Mouse (Mus musculus) testis, adult 2 months (tissue): Measurements from ENCODE around the gene Unc5a. TPM values are rescaled to one million over a fixed set of nuclear protein-coding genes. Genes with fewer than 3 reads are reported as not detected.

Experiments
- H3K27ac ChIP-seq: fragments of 200-500 bp; 2 replicates; pipeline ENCODE4 v1.5.1; 2012; ENCODE audit warnings: low read depth, low read length; ENCODE audit not compliant: control insufficient read depth, insufficient read depth
- H3K27me3 ChIP-seq: fragments of 200-500 bp; 2 replicates; pipeline ENCODE4 v1.6.1; 2012; ENCODE audit warnings: mild to moderate bottlenecking, low read length, moderate library complexity; ENCODE audit not compliant: control insufficient read depth, insufficient read depth
- H3K36me3 ChIP-seq: fragments of 200-500 bp; 2 replicates; pipeline ENCODE4 v1.6.1; 2012; ENCODE audit warnings: mild to moderate bottlenecking, low read length; ENCODE audit not compliant: control insufficient read depth, insufficient read depth
- H3K4me1 ChIP-seq: fragments of 200-500 bp; 2 replicates; pipeline ENCODE4 v1.6.1; 2012; ENCODE audit warnings: low read length; ENCODE audit not compliant: control insufficient read depth, insufficient read depth
- H3K4me3 ChIP-seq: fragments of 200-500 bp; 2 replicates; pipeline ENCODE4 v1.5.1; 2012; ENCODE audit warnings: low read depth, mild to moderate bottlenecking, low read length, moderate library complexity, mixed read lengths; ENCODE audit not compliant: control insufficient read depth
- CTCF ChIP-seq: fragments of 200-500 bp; IDR thresholded peaks from 2 replicates; pipeline ENCODE4 v1.5.1; 2012; ENCODE audit warnings: low read depth, mild to moderate bottlenecking, inconsistent platforms, low read length, moderate library complexity; ENCODE audit not compliant: control insufficient read depth, insufficient read depth, insufficient replicate concordance
- POLR2A ChIP-seq: fragments of 200-500 bp; IDR thresholded peaks from 2 replicates; pipeline ENCODE4 v1.6.1; 2012; ENCODE audit warnings: low read depth, mild to moderate bottlenecking, inconsistent platforms, low read length, moderate library complexity; ENCODE audit not compliant: control insufficient read depth
- polyA plus RNA-seq: library from polyadenylated mRNA; depleted of rRNA; stranded (reverse); fragments of >200 nt; gene quantifications from 2 replicates; pipeline ENCODE4 v1.2.3, GENCODE M21; 2012; rRNA removed

The Unc5a gene
- polyA plus RNA-seq, result 1.0 TPM in 2 replicates

- peaks cover 7% of the 10 kb centered on the region for H3K4me1 ChIP-seq
- no peaks in the 10 kb centered on the region for H3K27me3 ChIP-seq
- TF ChIP-seq POLR2A, result no peak
- TF ChIP-seq CTCF, result no peak
- H3K27ac ChIP-seq, result no peak within 1 kb of the TSS
- H3K36me3 ChIP-seq, result no peaks in the 10 kb centered on the region
- H3K4me3 ChIP-seq, result peak within 1 kb of the TSS; percentile 48
Measured at GRCm38 (mm10) chr13:54948531-54949493, at the start of gene Unc5a. TSS of gene Unc5a (plus strand) at chr13:54949411.

GRCm38 (mm10) chr13:54912053-54912452, 37.2 kb upstream of the Unc5a start:
- Histone ChIP-seq H3K27me3 (no peaks in the 10 kb centered on the region), H3K4me1 (peaks cover 5% of the 10 kb centered on the region), H3K36me3 (no peaks in the 10 kb centered on the region), H3K27ac (no peak overlapping the region), H3K4me3 (no peak overlapping the region)
- TF ChIP-seq CTCF (no peak), POLR2A (no peak)

- TF ChIP-seq POLR2A (no peak), CTCF (no peak)
- Histone ChIP-seq H3K4me3 (no peak overlapping the region), H3K4me1 (peaks cover 5% of the 10 kb centered on the region), H3K36me3 (no peaks in the 10 kb centered on the region), H3K27me3 (no peaks in the 10 kb centered on the region), H3K27ac (no peak overlapping the region)
Measured at GRCm38 (mm10) chr13:54912894-54913621, 36.2 kb upstream of the Unc5a start.

GRCm38 (mm10) chr13:54916644-54917043, 32.6 kb upstream of the Unc5a start:
- Histone ChIP-seq H3K4me3 (no peak overlapping the region), H3K27ac (no peak overlapping the region), H3K36me3 (no peaks in the 10 kb centered on the region), H3K4me1 (peaks cover 5% of the 10 kb centered on the region), H3K27me3 (no peaks in the 10 kb centered on the region)
- no peak for TF ChIP-seq CTCF
- TF ChIP-seq POLR2A, result no peak

- Histone ChIP-seq H3K4me1 (no peaks in the 10 kb centered on the region), H3K4me3 (no peak overlapping the region), H3K36me3 (no peaks in the 10 kb centered on the region), H3K27ac (no peak overlapping the region), H3K27me3 (no peaks in the 10 kb centered on the region)
- TF ChIP-seq POLR2A (no peak), CTCF (no peak)
Measured at GRCm38 (mm10) chr13:54918910-54919309, 30.3 kb upstream of the Unc5a start.

- Histone ChIP-seq H3K27ac (no peak overlapping the region), H3K4me3 (no peak overlapping the region), H3K4me1 (no peaks in the 10 kb centered on the region), H3K27me3 (no peaks in the 10 kb centered on the region), H3K36me3 (no peaks in the 10 kb centered on the region)
- no peak for TF ChIP-seq CTCF
- no peak for TF ChIP-seq POLR2A
Measured at GRCm38 (mm10) chr13:54919666-54920065, 29.5 kb upstream of the Unc5a start.

- no peak overlapping the region for H3K27ac ChIP-seq
- no peaks in the 10 kb centered on the region for H3K36me3 ChIP-seq
- H3K27me3 ChIP-seq, result no peaks in the 10 kb centered on the region
- no peak overlapping the region for H3K4me3 ChIP-seq
- no peaks in the 10 kb centered on the region for H3K4me1 ChIP-seq
- TF ChIP-seq POLR2A (no peak), CTCF (no peak)
Measured at GRCm38 (mm10) chr13:54921700-54922099, 27.5 kb upstream of the Unc5a start.
